8 mouse cellular contexts compared by ENCODE assay signal in genomic region chr4:66403116-66403707, GRCm38 (mm10). TPM values are rescaled to one million over a fixed set of nuclear protein-coding genes. Genes with fewer than 3 reads are reported as not detected.
DNase-seq lines count a peak whose midpoint lies in the region; ATAC-seq and TF ChIP-seq lines count a peak whose summit lies in the region.

No protein-coding gene starts in this region.

- no peak for TF ChIP-seq CTCF in midbrain, postnatal 0 days (IDR thresholded peaks at IDR 0.05)

- 1% methylated on average over 22 of the region's 22 CpGs for WGBS in kidney, embryonic 16.5 days
- WGBS in hindbrain, embryonic 16.5 days = under 1% methylated on average over 22 of the region's 22 CpGs
- 0% methylated on average over 22 of the region's 22 CpGs for WGBS in midbrain, postnatal 0 days

- peak; percentile 72 for ATAC-seq in kidney, embryonic 16.5 days (ENCODE audit: low FRiP score, low TSS enrichment)
- peak; percentile 38 for ATAC-seq in hindbrain, embryonic 16.5 days
- ATAC-seq in midbrain, postnatal 0 days (ENCODE audit: low FRiP score) = peak; percentile 17; the same call in 1 of the 2 replicates

- peak overlapping the region; percentile 67 for H3K4me3 ChIP-seq in kidney, embryonic 16.5 days (ENCODE audit: low read length)
- peak overlapping the region; percentile 76 for H3K4me3 ChIP-seq in hindbrain, embryonic 16.5 days (ENCODE audit: low read length)
- H3K4me3 ChIP-seq in midbrain, postnatal 0 days (ENCODE audit: low read depth, low read length) = peak overlapping the region; percentile 89

- H3K27ac ChIP-seq in kidney, embryonic 16.5 days (ENCODE audit: low read length) = no peak overlapping the region
- peak overlapping the region; percentile 87 for H3K27ac ChIP-seq in hindbrain, embryonic 16.5 days (ENCODE audit: low read depth, low read length)
- H3K27ac ChIP-seq in midbrain, postnatal 0 days (ENCODE audit: low read depth, low read length) = peak overlapping the region; percentile 80; the same call in 1 of the 2 replicates

- H3K27me3 ChIP-seq in kidney, embryonic 16.5 days (ENCODE audit: insufficient read depth, low read length) = peaks cover 34% of the 10 kb centered on the region
- no peaks in the 10 kb centered on the region; the same call in 1 of the 2 replicates for H3K27me3 ChIP-seq in hindbrain, embryonic 16.5 days (replicated peaks; ENCODE audit: control insufficient read depth, insufficient read depth, low read length)
- no peaks in the 10 kb centered on the region for H3K27me3 ChIP-seq in midbrain, postnatal 0 days (ENCODE audit: insufficient read depth, low read length)

- intact Hi-C loops in gastrocnemius, postnatal 36 days (cut with DNase I) = no loop called here

- H3K9me3 ChIP-seq in kidney, embryonic 16.5 days (ENCODE audit: low read length) = no peaks in the 10 kb centered on the region
- no peaks in the 10 kb centered on the region for H3K9me3 ChIP-seq in hindbrain, embryonic 16.5 days (ENCODE audit: control insufficient read depth, low read length)
- no peaks in the 10 kb centered on the region for H3K9me3 ChIP-seq in midbrain, postnatal 0 days (ENCODE audit: low read length)

- peak overlapping the region; percentile 95 for H3K4me2 ChIP-seq in kidney, embryonic 16.5 days (replicated peaks; ENCODE audit: low read depth, low read length)
- peak overlapping the region; percentile 59 for H3K4me2 ChIP-seq in hindbrain, embryonic 16.5 days (ENCODE audit: low read length)
- peak overlapping the region; percentile 81 for H3K4me2 ChIP-seq in midbrain, postnatal 0 days (ENCODE audit: low read depth, low read length, poor library complexity, severe bottlenecking)

- H3K9ac ChIP-seq in kidney, embryonic 16.5 days (replicated peaks; ENCODE audit: low read length) = peak overlapping the region; percentile 62; the same call in 1 of the 2 replicates
- H3K9ac ChIP-seq in hindbrain, embryonic 16.5 days (ENCODE audit: low read depth, low read length) = peak overlapping the region; percentile 94
- peak overlapping the region; percentile 92 for H3K9ac ChIP-seq in midbrain, postnatal 0 days (replicated peaks; ENCODE audit: low read length, poor library complexity, severe bottlenecking)

- peaks cover 9% of the 10 kb centered on the region; the same call in 1 of the 2 replicates for H3K4me1 ChIP-seq in kidney, embryonic 16.5 days (ENCODE audit: insufficient read depth, low read length)
- peaks cover 16% of the 10 kb centered on the region for H3K4me1 ChIP-seq in hindbrain, embryonic 16.5 days (ENCODE audit: control insufficient read depth, insufficient read depth, low read depth, low read length)
- peaks cover 5% of the 10 kb centered on the region; the same call in 1 of the 2 replicates for H3K4me1 ChIP-seq in midbrain, postnatal 0 days (ENCODE audit: insufficient read depth, low read length)

- no peak for DNase-seq in kidney, adult 9 months
- DNase-seq in embryo, embryonic 9.5 days (ENCODE audit: extremely low spot score) = peak; percentile 49
- DNase-seq in midbrain, postnatal 0 days (ENCODE audit: low spot score) = peak; percentile 22
- no peak for DNase-seq in gastrocnemius, postnatal 36 days
- DNase-seq in right cerebral cortex, postnatal 14 days = no peak
- DNase-seq in kidney, postnatal 14 days = no peak

- no peaks in the 10 kb centered on the region for H3K36me3 ChIP-seq in kidney, embryonic 16.5 days (ENCODE audit: insufficient read depth, low read length)
- no peaks in the 10 kb centered on the region for H3K36me3 ChIP-seq in hindbrain, embryonic 16.5 days (ENCODE audit: control insufficient read depth, insufficient read depth, low read length)
- H3K36me3 ChIP-seq in midbrain, postnatal 0 days (ENCODE audit: insufficient read depth, low read length) = no peaks in the 10 kb centered on the region

RNA-seq across cellular contexts. Expression of gene Astn2, which starts 1.2 kb away (rescaled TPM):
- 0.09 and 0.11 TPM in 2 replicates for polyA plus RNA-seq in kidney, embryonic 16.5 days (2015; fragmentation: Nextera tagmentation; extraction: Ambion mirVana)
- polyA plus RNA-seq in hindbrain, embryonic 16.5 days (2015; fragmentation: Nextera tagmentation; extraction: Ambion mirVana) = 0.94 and 1.8 TPM in 2 replicates
- 34.9 and 40.8 TPM in 2 replicates for total RNA-seq in midbrain, postnatal 0 days (2014; rRNA removed)
- 1.4 and 2.5 TPM in 2 replicates for polyA plus RNA-seq in midbrain, postnatal 0 days (2015; fragmentation: Nextera tagmentation; extraction: Ambion mirVana)
- under 1 TPM; 0.52 to 0.84 TPM for total RNA-seq in gastrocnemius, postnatal 36 days (2021)

Comparison
In these comparisons a context has a peak if more than half of its experiments do, and no peak if none do; other contexts are left out.
1. ATAC-seq: peak in every context shown above with its lines; median percentile 72 in kidney, embryonic 16.5 days; 38 in hindbrain, embryonic 16.5 days; 17 in midbrain, postnatal 0 days.
2. DNase-seq: peak in embryo, embryonic 9.5 days (single experiment) and midbrain, postnatal 0 days (single experiment); none in kidney, adult 9 months (single experiment), gastrocnemius, postnatal 36 days (0 of 2), right cerebral cortex, postnatal 14 days (single experiment) and kidney, postnatal 14 days (single experiment).
3. Peak in every context shown above with its lines, with median percentiles within 50 percentile points of each other: H3K4me2 ChIP-seq, H3K4me3 ChIP-seq and H3K9ac ChIP-seq.